9 mouse cellular contexts compared by ENCODE assay signal in genomic region chr12:70973831-70974230, GRCm38 (mm10). TPM values are rescaled to one million over a fixed set of nuclear protein-coding genes. Genes with fewer than 3 reads are reported as not detected.
DNase-seq lines count a peak whose midpoint lies in the region; ATAC-seq and TF ChIP-seq lines count a peak whose summit lies in the region.
"Had no signal": no experiment of that assay in that cellular context is flagged by ENCODE, and none has a peak within 500 bp of the region (broad histone marks: within the 10 kb centered on the region; RNA-seq: fewer than 3 reads in every experiment).

No protein-coding gene starts in this region.

- no peak overlapping the region for H3K27ac ChIP-seq in heart, embryonic 12.5 days (ENCODE audit: poor library complexity, severe bottlenecking)
- no peak overlapping the region for H3K27ac ChIP-seq in forebrain, embryonic 11.5 days (ENCODE audit: low read depth, low read length)
- H3K27ac ChIP-seq in liver, embryonic 13.5 days: peak overlapping the region; percentile 97

- no peak overlapping the region for H3K9ac ChIP-seq in heart, embryonic 12.5 days
- H3K9ac ChIP-seq in forebrain, embryonic 11.5 days (ENCODE audit: low read length): no peak overlapping the region
- peak overlapping the region; percentile 67 for H3K9ac ChIP-seq in liver, embryonic 13.5 days

- ATAC-seq in heart, embryonic 12.5 days (ENCODE audit: insufficient number of reproducible peaks, low FRiP score): no peak
- ATAC-seq in forebrain, embryonic 11.5 days (replicated peaks; ENCODE audit: low FRiP score): no peak
- ATAC-seq in liver, embryonic 13.5 days (ENCODE audit: low read depth): no peak
- ATAC-seq in inflammation-experienced regulatory T-cells, adult 6 months: no peak

- 79% methylated on average over 4 of the region's 4 CpGs for WGBS in heart, embryonic 12.5 days
- 92% methylated on average over 4 of the region's 4 CpGs for WGBS in forebrain, embryonic 11.5 days
- WGBS in liver, embryonic 13.5 days (ENCODE audit: insufficient replicate concordance): 70% methylated on average over 4 of the region's 4 CpGs

- peak overlapping the region; percentile 90 for H3K4me2 ChIP-seq in heart, embryonic 12.5 days
- H3K4me2 ChIP-seq in forebrain, embryonic 11.5 days (ENCODE audit: low read depth, low read length, severe bottlenecking): no peak overlapping the region; the same call in 1 of the 2 replicates
- H3K4me2 ChIP-seq in liver, embryonic 13.5 days: peak overlapping the region; percentile 78

- H3K9me3 ChIP-seq in heart, embryonic 12.5 days (replicated peaks): no peaks in the 10 kb centered on the region
- no peaks in the 10 kb centered on the region for H3K9me3 ChIP-seq in E14TG2a.4 (ENCODE audit: low read length)
- no peaks in the 10 kb centered on the region for H3K9me3 ChIP-seq in forebrain, embryonic 11.5 days (ENCODE audit: control insufficient read depth, low read length)
- no peaks in the 10 kb centered on the region for H3K9me3 ChIP-seq in liver, embryonic 13.5 days (replicated peaks)
- H3K9me3 ChIP-seq: neural tube, embryonic 12.5 days had no signal

- H3K36me3 ChIP-seq in heart, embryonic 12.5 days: peaks cover 11% of the 10 kb centered on the region; the same call in 1 of the 2 replicates
- H3K36me3 ChIP-seq in E14TG2a.4 (ENCODE audit: insufficient read depth, low read length): peaks cover 14% of the 10 kb centered on the region
- H3K36me3 ChIP-seq in forebrain, embryonic 11.5 days (ENCODE audit: control insufficient read depth, insufficient read depth, low read length): no peaks in the 10 kb centered on the region
- peaks cover 11% of the 10 kb centered on the region for H3K36me3 ChIP-seq in liver, embryonic 13.5 days

- TF ChIP-seq CTCF in E14TG2a.4 (conservative IDR thresholded peaks at IDR 0.05; ENCODE audit: low read length): no peak

- H3K4me1 ChIP-seq in heart, embryonic 12.5 days (replicated peaks): peaks cover 8% of the 10 kb centered on the region
- peaks cover 37% of the 10 kb centered on the region for H3K4me1 ChIP-seq in E14TG2a.4 (replicated peaks; ENCODE audit: low read depth, low read length)
- H3K4me1 ChIP-seq in forebrain, embryonic 11.5 days (replicated peaks; ENCODE audit: control insufficient read depth, insufficient read depth, low read length): peaks cover 5% of the 10 kb centered on the region
- H3K4me1 ChIP-seq in liver, embryonic 13.5 days (replicated peaks): peaks cover 29% of the 10 kb centered on the region

- intact Hi-C loops in heart, postnatal 36 days (cut with DNase I): loop anchor here (2.0 to 5.0 kb wide), 2 partner anchors 43 to 163 kb away; partner anchors contain the start of genes 2700049A03Rik and Timm9
- intact Hi-C loops in gastrocnemius, postnatal 14 days (cut with DNase I; ENCODE audit: low total_unique reads): no loop called here

- H3K27me3 ChIP-seq in heart, embryonic 12.5 days (replicated peaks): no peaks in the 10 kb centered on the region
- H3K27me3 ChIP-seq in E14TG2a.4 (ENCODE audit: insufficient read depth, low read length): no peaks in the 10 kb centered on the region
- H3K27me3 ChIP-seq in forebrain, embryonic 11.5 days (ENCODE audit: control insufficient read depth, insufficient read depth, low read length): no peaks in the 10 kb centered on the region
- H3K27me3 ChIP-seq in liver, embryonic 13.5 days: no peaks in the 10 kb centered on the region
- H3K27me3 ChIP-seq: neural tube, embryonic 12.5 days had no signal

- H3K4me3 ChIP-seq in heart, embryonic 12.5 days: peak overlapping the region; percentile 96
- H3K4me3 ChIP-seq in E14TG2a.4 (replicated peaks; ENCODE audit: low read length): peak overlapping the region; percentile 96
- peak overlapping the region; percentile 90; the same call in 1 of the 2 replicates for H3K4me3 ChIP-seq in forebrain, embryonic 11.5 days (ENCODE audit: low read depth, low read length)
- peak overlapping the region; percentile 96 for H3K4me3 ChIP-seq in liver, embryonic 13.5 days (replicated peaks)

- DNase-seq in heart, postnatal 36 days: no peak
- no peak for DNase-seq in forebrain, embryonic 11.5 days (ENCODE audit: low spot score)
- no peak for DNase-seq in liver, embryonic 13.5 days
- no peak for DNase-seq in embryo, embryonic 11 days
- DNase-seq in gastrocnemius, postnatal 14 days: no peak

RNA-seq across cellular contexts. Expression of gene Psma3, which starts 0.6 kb away (rescaled TPM):
- polyA plus RNA-seq in heart, embryonic 12.5 days (2016; fragmentation: Nextera tagmentation; extraction: Ambion mirVana): 421 and 431 TPM in 2 replicates
- 100 to 1,000 TPM; 193 to 201 TPM for total RNA-seq in heart, postnatal 36 days (2021)
- polyA plus RNA-seq in forebrain, embryonic 11.5 days (2014; fragmentation: Nextera tagmentation; extraction: Ambion mirVana): 502 and 601 TPM in 2 replicates
- polyA plus RNA-seq in liver, embryonic 13.5 days (2015; fragmentation: Nextera tagmentation; extraction: Ambion mirVana): 470 and 495 TPM in 2 replicates
- 100 to 1,000 TPM; 381 to 435 TPM for total RNA-seq in gastrocnemius, postnatal 14 days (2021)
- polyA plus RNA-seq in inflammation-experienced regulatory T-cells, adult 6 months (2017; shearing (Covaris generic)): 100 to 1,000 TPM; 348 to 426 (median 406) TPM

RNA-seq across cellular contexts. Expression of gene Actr10, which starts 36.2 kb away (rescaled TPM):
- polyA plus RNA-seq in heart, embryonic 12.5 days (2016; fragmentation: Nextera tagmentation; extraction: Ambion mirVana): 196 and 197 TPM in 2 replicates
- total RNA-seq in heart, postnatal 36 days (2021): 100 to 1,000 TPM; 134 to 142 TPM
- 251 and 261 TPM in 2 replicates for polyA plus RNA-seq in forebrain, embryonic 11.5 days (2014; fragmentation: Nextera tagmentation; extraction: Ambion mirVana)
- polyA plus RNA-seq in liver, embryonic 13.5 days (2015; fragmentation: Nextera tagmentation; extraction: Ambion mirVana): 131 and 147 TPM in 2 replicates
- 100 to 1,000 TPM; 106 to 107 TPM for total RNA-seq in gastrocnemius, postnatal 14 days (2021)
- 100 to 1,000 TPM; 195 to 260 (median 256) TPM for polyA plus RNA-seq in inflammation-experienced regulatory T-cells, adult 6 months (2017; shearing (Covaris generic))

RNA-seq across cellular contexts. Expression of gene Arid4a, which starts 42.0 kb away (rescaled TPM):
- 24.0 and 25.3 TPM in 2 replicates for polyA plus RNA-seq in heart, embryonic 12.5 days (2016; fragmentation: Nextera tagmentation; extraction: Ambion mirVana)
- total RNA-seq in heart, postnatal 36 days (2021): 10 to 100 TPM; 14.3 to 17.0 TPM
- polyA plus RNA-seq in forebrain, embryonic 11.5 days (2014; fragmentation: Nextera tagmentation; extraction: Ambion mirVana): 35.7 and 38.1 TPM in 2 replicates
- 24.1 and 27.4 TPM in 2 replicates for polyA plus RNA-seq in liver, embryonic 13.5 days (2015; fragmentation: Nextera tagmentation; extraction: Ambion mirVana)
- total RNA-seq in gastrocnemius, postnatal 14 days (2021): 1 to 10 TPM; 8.4 to 8.5 TPM
- polyA plus RNA-seq in inflammation-experienced regulatory T-cells, adult 6 months (2017; shearing (Covaris generic)): 100 to 1,000 TPM in 1 of 3 experiments, 10 to 100 TPM in 2; 83.6 to 104 (median 99.6) TPM
